Mouse (Mus musculus) layer of hippocampus, postnatal 10 days (tissue): ENCODE measurements at regions not wholly inside any gene's neighbourhood (a gene's known extent, or its start where the extent isn't known, plus 50 kb on each side); places are given as distances from the start of the nearest gene placed in this dataset.

Experiments used
- DNase-seq, 2 experiments: peaks; one replicate each; pipeline ENCODE4 v3.0.0; 2021; ENCODE audit warnings: low spot score in 2 of 2

DNA sequence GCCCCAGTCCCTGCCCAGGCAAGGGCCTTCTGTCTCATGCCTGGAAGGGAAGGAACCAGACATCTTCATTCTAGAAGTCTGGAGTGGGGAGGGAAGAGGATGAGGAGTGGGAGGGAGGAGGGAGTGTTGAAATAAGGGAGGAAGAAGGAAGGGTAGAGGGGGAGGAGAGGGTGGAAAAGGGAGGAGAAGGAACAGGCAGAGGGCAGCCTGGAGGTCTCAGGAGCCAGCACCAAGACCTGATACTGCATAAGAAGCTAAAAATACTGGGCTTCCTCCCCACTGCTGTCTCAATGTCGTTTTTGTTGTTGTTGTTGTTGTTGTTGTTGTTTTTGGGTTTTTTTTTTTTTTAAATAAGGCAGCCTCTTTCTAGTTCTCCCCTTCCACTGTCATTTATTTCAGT is 168.2 kb upstream of the Gm4791 start:
- no peak for DNase-seq

DNA sequence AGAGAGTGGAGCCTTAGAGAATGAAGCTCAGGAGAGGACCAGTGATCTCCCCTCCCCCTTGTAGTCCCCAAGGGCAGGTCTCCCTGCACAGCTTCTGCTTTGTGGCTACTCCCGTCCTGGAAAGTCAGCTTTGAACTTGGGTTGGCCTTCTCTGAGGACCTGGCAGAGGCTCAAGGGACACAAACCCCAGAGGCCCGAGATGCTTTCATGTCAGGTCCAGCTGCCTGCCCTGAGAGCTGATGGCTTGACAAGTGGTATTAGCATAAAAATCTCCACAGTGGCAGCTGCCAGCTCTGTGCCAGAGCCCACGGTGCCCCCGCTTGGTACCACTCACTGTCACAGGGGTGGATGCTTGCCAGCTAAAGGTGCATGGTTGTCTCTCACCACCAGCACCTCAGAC is 173.8 kb upstream of the Gm4791 start:
- no peak for DNase-seq

DNA sequence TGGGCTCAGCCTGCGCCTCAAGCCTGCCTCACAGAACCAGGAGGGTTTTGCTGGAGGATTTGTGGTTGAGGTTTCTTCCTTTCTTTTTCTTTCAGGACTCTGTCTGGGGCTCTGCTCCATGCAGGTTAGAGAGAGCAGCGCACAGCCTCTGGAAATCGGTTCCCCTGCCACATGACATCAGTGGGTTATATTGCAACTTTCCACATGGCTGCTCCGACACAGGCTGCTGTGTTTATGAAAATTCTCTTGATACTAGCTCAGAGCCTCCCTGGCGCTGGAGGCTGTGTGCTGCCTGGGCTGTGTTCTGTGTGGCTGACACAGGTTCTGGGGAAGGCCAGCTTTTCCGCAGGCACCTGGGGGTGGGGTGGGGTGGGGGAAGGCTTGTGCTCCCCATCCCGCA is 178.7 kb upstream of the Gm4791 start:
- DNase-seq, result peak in 1 of 2 experiments; percentile 4

DNA sequence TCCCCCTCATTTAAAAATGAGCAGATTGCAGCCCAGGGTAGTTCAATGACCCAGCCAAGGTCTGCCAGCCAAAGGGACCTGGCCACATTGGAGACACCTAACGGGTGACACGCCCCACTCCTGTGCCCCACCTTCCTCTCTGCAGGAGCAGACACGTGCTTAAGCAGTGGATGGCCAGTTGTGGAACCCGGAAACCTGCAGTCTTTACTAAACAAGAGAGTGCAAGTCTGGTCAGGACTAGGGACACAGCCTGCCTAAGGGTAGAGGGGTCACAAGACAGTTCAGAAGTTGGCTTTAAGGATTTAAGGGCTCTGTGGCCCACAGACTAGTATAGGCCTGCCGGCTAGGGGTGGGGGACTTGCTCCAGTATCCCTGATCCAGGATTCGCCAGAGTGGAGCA is 179.2 kb upstream of the Gm4791 start:
- DNase-seq, result no peak

DNA sequence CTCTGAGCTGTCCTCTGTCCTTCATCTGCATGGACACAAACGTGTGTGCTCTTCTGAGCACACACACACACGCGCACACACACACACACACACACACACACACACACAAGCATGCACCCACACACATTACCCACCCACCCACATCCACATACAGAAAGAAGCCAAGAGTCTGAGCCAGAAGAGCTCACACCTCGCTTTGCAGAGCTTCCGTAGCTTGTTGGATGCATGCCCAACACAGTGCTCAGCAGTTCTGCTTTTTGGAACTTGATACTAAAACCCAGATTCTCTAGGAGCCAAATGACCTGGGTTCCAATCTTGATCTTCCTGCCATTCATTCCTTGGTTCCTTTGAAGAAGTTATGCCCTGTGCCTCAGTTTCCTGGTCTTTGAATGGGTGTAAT is 182.4 kb upstream of the Gm4791 start:
- DNase-seq, result peak in 1 of 2 experiments; percentile 19

GRCm38 (mm10) chr9:46814478-46815241 is 183.9 kb upstream of the Gm4791 start:
- peak; percentile 80 to 85 for DNase-seq

DNA sequence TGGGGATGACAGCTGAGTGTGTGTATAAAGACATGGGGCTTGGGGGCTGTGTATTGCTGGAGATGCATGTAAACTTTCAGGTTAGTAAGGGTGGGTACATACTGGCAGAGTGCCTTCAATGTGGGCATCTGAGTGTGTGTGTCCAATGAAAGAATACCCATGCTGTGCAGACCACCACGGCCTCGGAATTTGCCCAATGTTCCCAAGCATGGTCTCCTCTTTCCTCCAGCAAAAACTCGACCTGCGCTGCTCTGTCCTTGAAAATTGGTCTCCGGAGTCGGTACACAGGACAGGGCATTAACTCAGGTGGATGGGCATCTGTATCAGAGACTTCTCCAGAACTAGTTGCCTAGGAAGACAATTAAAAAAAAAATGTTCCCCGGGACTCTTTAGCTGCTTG is 188.3 kb upstream of the Gm4791 start:
- no peak for DNase-seq

- DNase-seq, result no peak
Measured at GRCm38 (mm10) chr9:46795446-46795845, 203.1 kb upstream of the Gm4791 start.

- DNase-seq, result no peak
Measured at GRCm38 (mm10) chr9:46789036-46789435, 209.5 kb upstream of the Gm4791 start.

DNA sequence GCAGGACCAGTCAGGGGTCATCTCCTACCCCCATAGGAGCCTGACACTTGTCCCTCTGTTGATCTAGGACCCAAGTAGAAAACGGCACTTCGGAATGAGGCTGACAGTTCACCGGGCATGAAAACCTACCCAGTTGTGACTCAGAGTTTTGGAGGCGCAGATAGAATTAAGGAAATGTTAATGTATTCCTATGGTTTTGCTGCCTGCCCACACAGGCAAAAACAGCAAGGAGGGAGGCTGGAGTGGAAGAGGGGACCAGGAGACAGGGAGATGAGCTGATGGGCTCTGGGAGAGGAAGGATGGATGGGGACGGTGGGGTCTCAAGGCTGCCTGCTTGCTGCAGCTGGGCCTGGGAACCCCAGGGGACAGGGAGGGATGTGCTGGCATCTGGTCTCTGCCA is 210.1 kb upstream of the Gm4791 start:
- no peak for DNase-seq

- DNase-seq, result peak in 1 of 2 experiments; percentile 21
Measured at GRCm38 (mm10) chr9:46784355-46784975, 214.1 kb upstream of the Gm4791 start.

DNA sequence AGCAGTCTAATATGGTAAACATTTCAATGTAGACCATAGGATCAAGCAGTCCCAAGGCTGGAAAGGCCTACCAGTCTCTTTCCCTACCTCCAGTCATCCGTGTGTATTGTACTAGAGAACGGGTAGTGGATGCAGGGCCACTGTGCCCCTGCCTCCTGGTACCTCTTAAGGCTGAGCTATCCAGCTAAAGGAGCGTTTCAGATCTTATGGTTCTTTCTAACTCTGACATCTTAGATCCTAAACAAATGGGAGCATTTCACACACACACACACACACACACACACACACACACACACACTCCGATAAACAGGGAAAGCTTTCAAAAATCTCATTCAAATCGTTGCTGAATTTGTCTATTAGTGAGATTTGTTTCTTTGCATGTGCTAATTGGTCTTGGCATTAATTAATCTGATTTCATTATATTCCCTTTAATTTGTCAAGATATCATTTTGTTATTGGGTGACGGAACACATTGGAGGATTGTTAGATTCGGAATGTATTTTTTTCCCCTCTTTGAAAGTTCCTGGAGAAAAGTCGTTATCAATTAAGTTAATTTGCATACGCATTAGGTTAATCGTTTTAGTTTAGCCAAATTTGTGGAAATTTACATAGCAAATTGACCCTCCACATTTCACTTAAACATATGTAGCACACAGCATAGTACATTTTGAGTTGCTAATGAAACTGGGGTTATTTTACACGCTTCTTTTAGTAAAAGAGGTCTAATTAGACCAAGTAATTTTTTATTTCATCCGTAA is 214.8 kb upstream of the Gm4791 start:
- DNase-seq, result no peak

DNA sequence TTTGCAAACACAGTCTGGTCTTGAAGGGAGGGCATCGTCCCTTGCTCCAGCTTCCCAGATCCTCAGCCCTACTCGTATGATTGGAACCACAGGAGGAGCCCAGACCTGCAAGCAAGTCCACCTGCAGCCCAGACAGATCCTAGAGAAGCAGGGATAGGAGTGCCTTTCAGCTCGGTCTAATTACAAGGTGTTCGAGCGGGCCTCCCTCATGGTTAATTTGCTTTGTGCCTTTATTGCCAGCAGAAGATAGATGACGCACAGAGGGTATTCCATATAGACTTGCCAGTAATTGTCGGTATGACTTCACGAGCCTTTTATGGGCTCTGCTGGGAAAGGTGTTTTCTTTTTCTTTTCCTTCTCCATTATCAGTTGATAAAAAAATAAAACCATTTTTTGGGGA is 216.9 kb upstream of the Gm4791 start:
- DNase-seq, result no peak

DNA sequence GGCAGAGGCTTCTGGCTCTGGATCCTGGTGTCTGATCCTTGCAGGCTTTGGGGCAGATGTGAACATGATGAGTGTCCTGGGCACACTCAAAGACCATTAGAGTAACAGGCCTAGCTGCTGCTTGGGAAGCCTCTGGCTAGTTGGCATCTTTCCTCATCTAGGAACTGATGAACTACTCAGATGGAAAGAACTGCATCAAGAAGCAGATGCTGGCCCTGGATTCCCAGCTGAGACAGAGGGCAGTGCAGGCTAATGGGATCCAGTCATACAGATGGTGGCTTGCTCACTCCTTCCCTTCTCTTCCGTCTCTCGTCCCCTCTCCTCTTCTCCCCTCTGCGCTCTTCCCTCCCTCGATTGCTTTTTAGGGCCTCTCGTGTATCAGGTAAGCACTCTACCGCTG is 219.8 kb upstream of the Gm4791 start:
- DNase-seq, result peak in 1 of 2 experiments; percentile 5

GRCm38 (mm10) chr9:46774821-46775220 is 223.7 kb upstream of the Gm4791 start:
- DNase-seq, result no peak

DNA sequence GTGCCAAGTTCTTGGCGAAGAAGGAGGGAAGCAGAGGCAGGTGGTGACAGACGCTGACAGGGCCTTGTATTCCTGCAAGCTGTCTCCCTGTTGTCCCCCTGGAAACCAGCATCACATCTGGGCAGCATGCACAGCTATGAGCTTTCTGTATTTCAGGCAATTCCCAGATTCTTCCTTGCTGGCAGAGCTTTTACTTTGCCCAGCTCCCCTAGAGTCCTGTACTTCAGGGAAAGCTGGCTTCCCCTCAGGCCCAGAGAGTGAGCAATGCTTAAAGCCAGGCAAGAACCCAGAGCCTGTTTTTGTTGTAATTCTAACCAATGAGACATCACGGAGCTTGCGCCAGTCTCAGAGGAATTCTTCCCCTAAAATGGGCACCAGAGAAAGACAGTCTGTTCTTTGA is 238.3 kb upstream of the Gm4791 start:
- no peak for DNase-seq

- no peak for DNase-seq
Measured at GRCm38 (mm10) chr9:46757005-46757672, 241.4 kb upstream of the Gm4791 start.

GRCm38 (mm10) chr9:46751981-46752380 is 246.6 kb upstream of the Gm4791 start:
- DNase-seq, result no peak

DNA sequence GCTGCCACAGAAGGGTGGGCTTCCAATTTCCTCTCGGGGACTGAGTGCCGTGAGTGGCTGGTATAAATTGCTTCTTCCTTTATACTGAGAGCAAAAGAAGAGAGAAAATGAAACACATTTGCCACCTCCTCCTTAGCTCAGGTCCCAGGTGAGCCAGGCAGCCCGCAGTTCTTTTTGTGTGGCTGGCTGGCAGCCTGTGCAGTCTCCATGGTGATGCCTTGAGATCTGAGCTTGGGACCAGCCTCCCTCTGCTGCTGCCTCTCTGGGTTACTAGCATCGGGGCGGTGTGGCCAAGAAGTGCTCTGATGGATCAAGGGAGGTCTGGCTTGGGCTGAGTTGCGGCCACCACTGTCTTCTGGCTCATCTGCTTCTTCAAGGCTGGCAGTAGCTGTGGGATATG is 249.1 kb upstream of the Gm4791 start:
- no peak for DNase-seq

DNA sequence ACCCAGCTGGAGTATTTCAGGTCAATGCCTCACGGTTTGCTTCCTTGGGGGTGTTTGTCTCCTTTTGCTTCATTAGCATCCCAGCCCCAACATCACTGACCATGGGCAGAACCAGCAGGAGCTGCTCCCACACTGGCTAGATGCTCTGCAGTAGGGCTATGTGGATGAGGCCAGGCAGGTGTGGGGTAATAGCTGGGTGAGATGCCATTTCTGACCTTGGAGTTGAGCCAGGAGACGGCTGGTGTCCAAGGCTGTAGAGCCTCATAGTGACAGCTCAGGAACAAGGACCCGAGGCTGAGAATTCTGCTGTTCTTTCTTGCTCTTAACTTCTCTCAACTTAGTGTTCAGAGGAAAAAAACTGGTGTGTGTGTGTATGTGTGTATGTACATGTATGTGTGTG is 252.3 kb upstream of the Gm4791 start:
- DNase-seq, result no peak

DNA sequence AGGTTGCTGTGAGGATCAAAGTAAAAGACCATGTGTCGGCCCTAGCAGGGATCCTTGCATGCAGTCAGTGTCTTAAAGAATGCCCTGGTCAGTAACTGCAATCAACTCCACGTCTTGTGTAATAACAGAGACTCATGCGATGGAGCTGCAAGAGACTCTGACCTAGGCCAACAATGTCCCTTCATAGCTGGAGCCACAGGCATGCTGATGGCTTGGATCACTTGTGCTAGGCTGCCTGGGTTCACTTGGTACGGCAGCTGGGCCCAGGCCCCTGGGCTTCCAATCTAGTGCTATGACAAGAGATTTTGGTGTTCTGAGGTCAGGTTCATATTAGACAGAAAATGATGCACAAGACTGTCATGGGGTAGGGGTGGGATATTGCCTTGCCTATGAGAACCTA is 258.0 kb upstream of the Gm4791 start:
- no peak for DNase-seq

DNA sequence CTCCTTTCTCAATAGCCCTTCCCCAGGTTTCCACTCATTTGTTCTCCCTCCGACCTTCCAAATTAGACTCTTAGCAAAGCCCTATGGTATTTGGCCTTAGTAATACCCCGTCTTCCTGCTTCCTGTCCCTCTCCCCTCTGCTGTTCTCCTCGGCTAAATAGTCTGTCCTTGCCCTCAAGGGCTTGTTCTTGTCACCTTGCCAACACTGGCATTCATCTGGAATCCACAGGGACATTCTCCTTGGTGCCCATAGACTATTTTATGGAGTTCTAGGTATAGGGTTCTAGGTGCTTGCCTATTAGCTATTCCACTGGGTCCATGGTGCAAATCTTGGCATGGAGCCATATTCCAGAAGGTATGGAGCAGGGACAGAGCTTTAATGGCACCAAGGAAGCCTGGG is 259.2 kb upstream of the Gm4791 start:
- DNase-seq, result no peak
